Mouse (Mus musculus): ENCODE measurements around the gene Cmtm7. TPM values are rescaled to one million over a fixed set of nuclear protein-coding genes. Genes with fewer than 3 reads are reported as not detected.
A peak's percentile ranks its signal among the peaks of the same experiment; 100 is the strongest.
"Not testable (repeated sequence)": the region's sequence is repeated elsewhere in the genome, so short reads cannot be mapped to it uniquely, and the experiment has no call there.

Cmtm7 gene
- polyA plus RNA-seq, 1 experiment from 2014 or later, result 104 TPM

- H3K36me3 ChIP-seq, result peaks cover 16% of the 10 kb centered on the region
- no peak overlapping the region for H3K4me3 ChIP-seq
- peak overlapping the region; percentile 14; the same call in 1 of the 2 replicates for H3K27ac ChIP-seq
- ATAC-seq (ENCODE audit: insufficient number of reproducible peaks, insufficient read depth, low FRiP score, low TSS enrichment, low read depth), result no peak
- H3K9ac ChIP-seq, result peak overlapping the region; percentile 4; the same call in 1 of the 2 replicates
- no peaks in the 10 kb centered on the region for H3K9me3 ChIP-seq
- H3K27me3 ChIP-seq, result no peaks in the 10 kb centered on the region
- no peak overlapping the region for H3K4me2 ChIP-seq
- 54% methylated on average over 11 of the region's 11 CpGs for WGBS
- peaks cover 30% of the 10 kb centered on the region for H3K4me1 ChIP-seq
Observed at GRCm38 (mm10) chr9:114736442-114736841, 45.2 kb downstream of the Cmtm7 start.

GRCm38 (mm10) chr9:114733238-114733637, 48.4 kb downstream of the Cmtm7 start:
- Histone ChIP-seq H3K4me3 (no peak overlapping the region), H3K9me3 (no peaks in the 10 kb centered on the region), H3K4me1 (peaks cover 30% of the 10 kb centered on the region), H3K4me2 (no peak overlapping the region), H3K36me3 (0 out of 2 replicates have a peak, but pooled peaks cover 4% of the 10 kb centered on the region), H3K27ac (no peak overlapping the region), H3K9ac (no peak overlapping the region), H3K27me3 (no peaks in the 10 kb centered on the region)
- WGBS, result 90% methylated on average over 2 of the region's 2 CpGs
- ATAC-seq (ENCODE audit: insufficient number of reproducible peaks, insufficient read depth, low FRiP score, low TSS enrichment, low read depth), result no peak

GRCm38 (mm10) chr9:114731871-114732682, 49.6 kb downstream of the Cmtm7 start:
- peak overlapping the region; percentile 69 for H3K4me2 ChIP-seq
- H3K9ac ChIP-seq, result peak overlapping the region; percentile 95
- H3K27ac ChIP-seq, result peak overlapping the region; percentile 93
- peaks cover 27% of the 10 kb centered on the region for H3K4me1 ChIP-seq
- no peak for ATAC-seq (ENCODE audit: insufficient number of reproducible peaks, insufficient read depth, low FRiP score, low TSS enrichment, low read depth)
- no peaks in the 10 kb centered on the region for H3K27me3 ChIP-seq
- WGBS, result 61% methylated on average over 12 of the region's 12 CpGs
- H3K9me3 ChIP-seq, result no peaks in the 10 kb centered on the region
- peak overlapping the region; percentile 87 for H3K4me3 ChIP-seq
- no peaks in the 10 kb centered on the region for H3K36me3 ChIP-seq

- Histone ChIP-seq H3K27ac (peak within 1 kb of the TSS; percentile 93), H3K36me3 (no peaks in the 10 kb centered on the region), H3K27me3 (no peaks in the 10 kb centered on the region), H3K4me1 (peaks cover 18% of the 10 kb centered on the region), H3K4me3 (peak within 1 kb of the TSS; percentile 87), H3K4me2 (peak within 1 kb of the TSS; percentile 69), H3K9ac (peak within 1 kb of the TSS; percentile 95), H3K9me3 (no peaks in the 10 kb centered on the region)
- peak; percentile 88 for ATAC-seq (ENCODE audit: insufficient number of reproducible peaks, insufficient read depth, low FRiP score, low TSS enrichment, low read depth)
- WGBS, result under 1% methylated on average over 53 of the region's 53 CpGs
Observed at GRCm38 (mm10) chr9:114731011-114731755, 50.5 kb downstream of the Cmtm7 start, which contains the start of gene Cmtm6. Gene Cmtm6, plus strand, starts transcription at chr9:114731116.

- H3K27me3 ChIP-seq, result no peaks in the 10 kb centered on the region
- H3K4me2 ChIP-seq, result peak overlapping the region; percentile 69
- no peak overlapping the region for H3K27ac ChIP-seq
- H3K4me1 ChIP-seq, result peaks cover 18% of the 10 kb centered on the region
- H3K9me3 ChIP-seq, result no peaks in the 10 kb centered on the region
- H3K9ac ChIP-seq, result no peak overlapping the region
- 38% methylated on average over 29 of the region's 30 CpGs for WGBS
- H3K36me3 ChIP-seq, result peaks cover 4% of the 10 kb centered on the region
- ATAC-seq (ENCODE audit: insufficient number of reproducible peaks, insufficient read depth, low FRiP score, low TSS enrichment, low read depth), result no peak
- H3K4me3 ChIP-seq, result peak overlapping the region; percentile 87
Observed at GRCm38 (mm10) chr9:114729911-114730805, 51.5 kb downstream of the Cmtm7 start.

GRCm38 (mm10) chr9:114728432-114728831, 53.2 kb downstream of the Cmtm7 start:
- not testable (repeated sequence) for H3K27ac ChIP-seq; H3K4me3 ChIP-seq; H3K27me3 ChIP-seq; H3K4me2 ChIP-seq; ATAC-seq (ENCODE audit: insufficient number of reproducible peaks, insufficient read depth, low FRiP score, low TSS enrichment, low read depth); H3K9ac ChIP-seq; H3K9me3 ChIP-seq
- WGBS, result 56% methylated on average over 2 of the region's 2 CpGs
- H3K4me1 ChIP-seq, result peaks cover 17% of the 10 kb centered on the region
- H3K36me3 ChIP-seq, result peaks cover 21% of the 10 kb centered on the region

- ATAC-seq (ENCODE audit: insufficient number of reproducible peaks, insufficient read depth, low FRiP score, low TSS enrichment, low read depth), result no peak
- Histone ChIP-seq H3K4me1 (peaks cover 6% of the 10 kb centered on the region), H3K9me3 (no peaks in the 10 kb centered on the region), H3K27ac (no peak overlapping the region), H3K36me3 (peaks cover 32% of the 10 kb centered on the region), H3K9ac (no peak overlapping the region), H3K4me2 (no peak overlapping the region), H3K4me3 (no peak overlapping the region), H3K27me3 (no peaks in the 10 kb centered on the region)
- 6% methylated on average over 3 of the region's 3 CpGs for WGBS
Observed at GRCm38 (mm10) chr9:114727315-114727714, 54.3 kb downstream of the Cmtm7 start.

- Histone ChIP-seq H3K27me3 (no peaks in the 10 kb centered on the region), H3K4me2 (no peak overlapping the region), H3K4me1 (peaks cover 4% of the 10 kb centered on the region; the same call in 1 of the 2 replicates), H3K27ac (no peak overlapping the region), H3K36me3 (peaks cover 97% of the 10 kb centered on the region), H3K9ac (no peak overlapping the region), H3K9me3 (no peaks in the 10 kb centered on the region), H3K4me3 (no peak overlapping the region)
- no peak for ATAC-seq (ENCODE audit: insufficient number of reproducible peaks, insufficient read depth, low FRiP score, low TSS enrichment, low read depth)
- 57% methylated on average over 18 of the region's 18 CpGs for WGBS
Observed at GRCm38 (mm10) chr9:114716677-114717331, 64.9 kb downstream of the Cmtm7 start.

- peaks cover 4% of the 10 kb centered on the region; the same call in 1 of the 2 replicates for H3K4me1 ChIP-seq
- peaks cover 91% of the 10 kb centered on the region for H3K36me3 ChIP-seq
- H3K27ac ChIP-seq, result no peak overlapping the region
- H3K9ac ChIP-seq, result no peak overlapping the region
- ATAC-seq (ENCODE audit: insufficient number of reproducible peaks, insufficient read depth, low FRiP score, low TSS enrichment, low read depth), result no peak
- no peaks in the 10 kb centered on the region for H3K27me3 ChIP-seq
- no peak overlapping the region for H3K4me2 ChIP-seq
- no peak overlapping the region for H3K4me3 ChIP-seq
- no peaks in the 10 kb centered on the region for H3K9me3 ChIP-seq
- 92% methylated on average over 7 of the region's 7 CpGs for WGBS
Observed at GRCm38 (mm10) chr9:114713481-114713880, 68.2 kb downstream of the Cmtm7 start.

- Histone ChIP-seq H3K27me3 (no peaks in the 10 kb centered on the region), H3K9ac (no peak overlapping the region), H3K9me3 (peaks cover 3% of the 10 kb centered on the region; the same call in 1 of the 2 replicates), H3K4me3 (no peak overlapping the region), H3K4me2 (no peak overlapping the region), H3K4me1 (no peaks in the 10 kb centered on the region), H3K27ac (no peak overlapping the region), H3K36me3 (peaks cover 89% of the 10 kb centered on the region)
- WGBS, result 75% methylated on average over 7 of the region's 7 CpGs
- no peak for ATAC-seq (ENCODE audit: insufficient number of reproducible peaks, insufficient read depth, low FRiP score, low TSS enrichment, low read depth)
Observed at GRCm38 (mm10) chr9:114710345-114710744, 71.3 kb downstream of the Cmtm7 start.
